Comparison of ENCODE assay signal across 7 mouse cellular contexts in genomic region chr3:127553720-127554043, GRCm38 (mm10). TPM values are rescaled to one million over a fixed set of nuclear protein-coding genes. Genes with fewer than 3 reads are reported as not detected.
DNase-seq lines count a peak whose midpoint lies in the region; ATAC-seq lines count a peak whose summit lies in the region.

No protein-coding gene starts in this region.

- peak overlapping the region; percentile 76 for H3K9ac ChIP-seq in lung, embryonic 16.5 days (ENCODE audit: low read length)
- peak overlapping the region; percentile 71 for H3K9ac ChIP-seq in forebrain, embryonic 11.5 days (ENCODE audit: low read length)
- peak overlapping the region; percentile 85 for H3K9ac ChIP-seq in liver, embryonic 11.5 days (ENCODE audit: low read depth, low read length)
- peak overlapping the region; percentile 63 for H3K9ac ChIP-seq in stomach, embryonic 14.5 days (replicated peaks; ENCODE audit: low read depth, low read length)

- no peaks in the 10 kb centered on the region for H3K9me3 ChIP-seq in lung, embryonic 16.5 days (ENCODE audit: control insufficient read depth, low read length)
- no peaks in the 10 kb centered on the region for H3K9me3 ChIP-seq in forebrain, embryonic 11.5 days (ENCODE audit: control insufficient read depth, low read length)
- H3K9me3 ChIP-seq in liver, embryonic 11.5 days (ENCODE audit: control insufficient read depth, low read length), result no peaks in the 10 kb centered on the region
- no peaks in the 10 kb centered on the region for H3K9me3 ChIP-seq in stomach, embryonic 14.5 days (ENCODE audit: control insufficient read depth, low read depth, low read length)

- peak overlapping the region; percentile 96 for H3K4me3 ChIP-seq in lung, embryonic 16.5 days (ENCODE audit: low read length)
- peak overlapping the region; percentile 80 for H3K4me3 ChIP-seq in forebrain, embryonic 11.5 days (ENCODE audit: low read depth, low read length)
- H3K4me3 ChIP-seq in liver, embryonic 11.5 days (ENCODE audit: low read depth, low read length), result peak overlapping the region; percentile 89
- H3K4me3 ChIP-seq in stomach, embryonic 14.5 days (ENCODE audit: low read depth, low read length), result peak overlapping the region; percentile 81

- no peaks in the 10 kb centered on the region for H3K27me3 ChIP-seq in lung, embryonic 16.5 days (ENCODE audit: control insufficient read depth, insufficient read depth, low read depth, low read length)
- no peaks in the 10 kb centered on the region for H3K27me3 ChIP-seq in forebrain, embryonic 11.5 days (ENCODE audit: control insufficient read depth, insufficient read depth, low read length)
- H3K27me3 ChIP-seq in liver, embryonic 11.5 days (replicated peaks; ENCODE audit: control insufficient read depth, insufficient read depth, low read length), result no peaks in the 10 kb centered on the region
- H3K27me3 ChIP-seq in stomach, embryonic 14.5 days (ENCODE audit: control insufficient read depth, insufficient read depth, low read length), result no peaks in the 10 kb centered on the region

- peaks cover 7% of the 10 kb centered on the region for H3K4me1 ChIP-seq in lung, embryonic 16.5 days (replicated peaks; ENCODE audit: control insufficient read depth, insufficient read depth, low read length)
- no peaks in the 10 kb centered on the region for H3K4me1 ChIP-seq in forebrain, embryonic 11.5 days (replicated peaks; ENCODE audit: control insufficient read depth, insufficient read depth, low read length)
- peaks cover 11% of the 10 kb centered on the region for H3K4me1 ChIP-seq in liver, embryonic 11.5 days (replicated peaks; ENCODE audit: control insufficient read depth, insufficient read depth, low read length)
- H3K4me1 ChIP-seq in stomach, embryonic 14.5 days (ENCODE audit: control insufficient read depth, insufficient read depth, low read length), result 0 out of 2 replicates have a peak, but pooled peaks cover 3% of the 10 kb centered on the region

- H3K4me2 ChIP-seq in lung, embryonic 16.5 days (ENCODE audit: low read depth, low read length), result peak overlapping the region; percentile 63
- H3K4me2 ChIP-seq in forebrain, embryonic 11.5 days (ENCODE audit: low read depth, low read length, severe bottlenecking), result peak overlapping the region; percentile 49
- peak overlapping the region; percentile 90 for H3K4me2 ChIP-seq in liver, embryonic 11.5 days
- peak overlapping the region; percentile 69 for H3K4me2 ChIP-seq in stomach, embryonic 14.5 days (replicated peaks; ENCODE audit: low read depth, low read length)

- DNase-seq in lung, postnatal 4 days, result no peak
- no peak for DNase-seq in forebrain, embryonic 11.5 days (ENCODE audit: low spot score)
- DNase-seq in liver, embryonic 11.5 days (ENCODE audit: low spot score), result no peak
- no peak for DNase-seq in ovary, postnatal 36 days (ENCODE audit: low spot score)

- no peak for ATAC-seq in lung, embryonic 16.5 days (ENCODE audit: low read depth)
- ATAC-seq in forebrain, embryonic 11.5 days (replicated peaks; ENCODE audit: low FRiP score), result no peak
- no peak for ATAC-seq in liver, embryonic 11.5 days (replicated peaks; ENCODE audit: low FRiP score)
- ATAC-seq in stomach, embryonic 14.5 days (ENCODE audit: insufficient number of reproducible peaks, insufficient read depth, low FRiP score, low read depth), result no peak
- ATAC-seq in cerebellum, adult (ENCODE audit: insufficient number of reproducible peaks, low FRiP score, low TSS enrichment), result no peak

- WGBS in lung, embryonic 16.5 days, result under 1% methylated on average over 4 of the region's 4 CpGs
- 2% methylated on average over 4 of the region's 4 CpGs for WGBS in forebrain, embryonic 11.5 days
- 0% methylated on average over 4 of the region's 4 CpGs for WGBS in liver, embryonic 11.5 days
- 2% methylated on average over 4 of the region's 4 CpGs for WGBS in stomach, embryonic 14.5 days

- peaks cover 16% of the 10 kb centered on the region for H3K36me3 ChIP-seq in lung, embryonic 16.5 days (ENCODE audit: control insufficient read depth, insufficient read depth, low read length)
- peaks cover 3% of the 10 kb centered on the region; the same call in 1 of the 2 replicates for H3K36me3 ChIP-seq in forebrain, embryonic 11.5 days (ENCODE audit: control insufficient read depth, insufficient read depth, low read length)
- peaks cover 5% of the 10 kb centered on the region; the same call in 1 of the 2 replicates for H3K36me3 ChIP-seq in liver, embryonic 11.5 days (ENCODE audit: control insufficient read depth, insufficient read depth, low read length)
- H3K36me3 ChIP-seq in stomach, embryonic 14.5 days (ENCODE audit: control insufficient read depth, insufficient read depth, low read length), result 0 out of 2 replicates have a peak, but pooled peaks cover 2% of the 10 kb centered on the region

- H3K27ac ChIP-seq in lung, embryonic 16.5 days (ENCODE audit: low read length), result peak overlapping the region; percentile 57; the same call in 1 of the 2 replicates
- no peak overlapping the region for H3K27ac ChIP-seq in forebrain, embryonic 11.5 days (ENCODE audit: low read depth, low read length)
- H3K27ac ChIP-seq in liver, embryonic 11.5 days (ENCODE audit: low read depth, low read length), result peak overlapping the region; percentile 42
- H3K27ac ChIP-seq in stomach, embryonic 14.5 days (ENCODE audit: low read length), result no peak overlapping the region

RNA-seq across cellular contexts. Expression of gene Zgrf1, which starts 0.4 kb away (rescaled TPM):
- 8.3 and 8.5 TPM in 2 replicates for polyA plus RNA-seq in lung, embryonic 16.5 days (2015; fragmentation: Nextera tagmentation; extraction: Ambion mirVana)
- polyA plus RNA-seq in forebrain, embryonic 11.5 days (2014; fragmentation: Nextera tagmentation; extraction: Ambion mirVana), result 17.8 and 21.2 TPM in 2 replicates
- 10.8 and 13.9 TPM in 2 replicates for polyA plus RNA-seq in liver, embryonic 11.5 days (2014; fragmentation: Nextera tagmentation; extraction: Ambion mirVana)
- 11.1 and 13.6 TPM in 2 replicates for polyA plus RNA-seq in stomach, embryonic 14.5 days (2014; fragmentation: Nextera tagmentation; extraction: Ambion mirVana)

RNA-seq across cellular contexts. Expression of gene Larp7, which starts 0.5 kb away (rescaled TPM):
- polyA plus RNA-seq in lung, embryonic 16.5 days (2015; fragmentation: Nextera tagmentation; extraction: Ambion mirVana), result 55.7 and 63.3 TPM in 2 replicates
- 74.3 and 87.0 TPM in 2 replicates for polyA plus RNA-seq in forebrain, embryonic 11.5 days (2014; fragmentation: Nextera tagmentation; extraction: Ambion mirVana)
- polyA plus RNA-seq in liver, embryonic 11.5 days (2014; fragmentation: Nextera tagmentation; extraction: Ambion mirVana), result 69.7 and 70.0 TPM in 2 replicates
- polyA plus RNA-seq in stomach, embryonic 14.5 days (2014; fragmentation: Nextera tagmentation; extraction: Ambion mirVana), result 59.2 and 68.3 TPM in 2 replicates

RNA-seq across cellular contexts. Expression of gene Ank2, which starts 54.5 kb away (rescaled TPM):
- polyA plus RNA-seq in lung, embryonic 16.5 days (2015; fragmentation: Nextera tagmentation; extraction: Ambion mirVana), result 10.3 and 11.3 TPM in 2 replicates
- 76.3 and 78.8 TPM in 2 replicates for polyA plus RNA-seq in forebrain, embryonic 11.5 days (2014; fragmentation: Nextera tagmentation; extraction: Ambion mirVana)
- 17.3 and 19.7 TPM in 2 replicates for polyA plus RNA-seq in liver, embryonic 11.5 days (2014; fragmentation: Nextera tagmentation; extraction: Ambion mirVana)
- polyA plus RNA-seq in stomach, embryonic 14.5 days (2014; fragmentation: Nextera tagmentation; extraction: Ambion mirVana), result 50.0 and 52.4 TPM in 2 replicates

Comparison
In these comparisons a context has a peak if more than half of its experiments do, and no peak if none do; other contexts are left out.
1. H3K27ac ChIP-seq: peak in lung, embryonic 16.5 days (single experiment) and liver, embryonic 11.5 days (single experiment); none in forebrain, embryonic 11.5 days (single experiment) and stomach, embryonic 14.5 days (single experiment).
2. Peak in every context shown above with its lines, with median percentiles within 50 percentile points of each other: H3K4me2 ChIP-seq, H3K4me3 ChIP-seq and H3K9ac ChIP-seq.